Mouse (Mus musculus): ENCODE results near the gene Itgb3bp. TPM values are rescaled to one million over a fixed set of nuclear protein-coding genes. Genes with fewer than 3 reads are reported as not detected.

Itgb3bp gene
- total RNA-seq, 2 experiments from 2014 or later: 8.4 to 9.0 TPM

DNA sequence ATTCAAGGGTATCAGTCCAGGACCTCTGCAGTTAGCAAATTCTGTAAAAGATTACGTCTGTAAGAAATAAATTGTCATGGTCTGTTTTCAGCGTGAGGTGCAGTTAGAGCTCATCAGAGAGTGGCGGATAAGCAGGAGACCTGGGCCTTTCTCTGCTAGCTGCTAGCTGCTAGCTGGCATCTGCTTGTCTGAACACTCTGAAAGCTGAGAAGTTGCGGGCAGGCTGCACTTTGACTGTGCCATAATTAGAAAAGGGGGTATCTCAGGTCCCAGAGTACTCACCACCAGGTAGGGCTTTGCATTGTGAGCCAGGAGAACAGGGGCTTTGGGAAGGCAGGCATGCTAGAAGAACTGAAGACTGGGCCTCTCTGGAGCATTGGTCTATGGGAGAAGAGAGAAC is 2.2 kb upstream of the Itgb3bp start:
- no peak for DNase-seq

DNA sequence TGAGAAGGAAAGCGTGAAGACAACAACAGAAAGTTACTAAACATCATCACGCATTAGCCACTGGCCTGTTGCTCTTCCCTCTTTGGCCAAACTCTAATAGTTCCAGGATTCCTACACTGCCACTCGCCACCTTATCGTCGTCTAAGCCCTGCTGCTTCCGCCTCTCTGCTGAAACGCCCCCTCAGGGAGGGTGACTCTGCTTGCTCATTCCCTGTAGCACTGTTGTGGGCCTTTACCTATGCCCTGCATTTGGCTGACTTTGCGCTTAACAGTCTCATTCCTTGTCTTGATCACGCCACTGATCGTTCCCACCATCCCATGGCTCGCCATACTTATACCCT is 1.6 kb upstream of the Itgb3bp start:
- DNase-seq: no peak

DNA sequence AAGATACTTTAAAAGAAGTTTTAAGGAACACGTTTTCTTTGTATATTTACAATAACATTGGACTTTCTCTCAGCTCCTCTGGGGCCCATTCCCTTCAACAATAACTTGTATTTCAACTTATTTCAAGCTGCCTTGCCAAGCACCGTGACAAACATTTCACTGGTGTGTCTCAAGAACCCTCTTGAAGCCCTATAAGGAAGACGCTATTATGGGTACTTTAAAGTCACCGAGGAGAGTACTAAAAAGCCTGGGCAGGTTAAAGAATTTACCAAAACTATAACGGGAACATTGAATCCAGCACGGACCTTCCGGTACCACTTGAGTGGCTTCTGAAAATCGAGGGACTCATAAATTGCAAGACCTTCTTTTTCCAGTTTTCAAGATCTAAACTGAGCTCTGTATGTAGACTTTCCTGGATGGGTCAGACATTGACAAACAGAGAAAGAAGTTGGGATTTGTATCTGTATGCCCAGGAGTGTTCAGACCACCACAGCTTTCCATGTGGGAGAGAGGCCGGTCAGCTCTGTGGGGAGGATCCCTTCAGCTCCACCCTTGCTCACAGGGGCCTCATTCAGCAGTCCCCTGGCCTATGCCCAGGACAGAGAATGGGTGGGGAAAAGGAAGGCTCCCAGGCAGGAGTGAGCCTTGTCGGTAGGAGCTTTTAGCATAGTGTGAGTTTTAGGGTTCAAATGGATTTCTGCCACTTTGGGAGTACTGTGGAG is 1.1 kb upstream of the Itgb3bp start:
- peak; percentile 45 for DNase-seq

DNA sequence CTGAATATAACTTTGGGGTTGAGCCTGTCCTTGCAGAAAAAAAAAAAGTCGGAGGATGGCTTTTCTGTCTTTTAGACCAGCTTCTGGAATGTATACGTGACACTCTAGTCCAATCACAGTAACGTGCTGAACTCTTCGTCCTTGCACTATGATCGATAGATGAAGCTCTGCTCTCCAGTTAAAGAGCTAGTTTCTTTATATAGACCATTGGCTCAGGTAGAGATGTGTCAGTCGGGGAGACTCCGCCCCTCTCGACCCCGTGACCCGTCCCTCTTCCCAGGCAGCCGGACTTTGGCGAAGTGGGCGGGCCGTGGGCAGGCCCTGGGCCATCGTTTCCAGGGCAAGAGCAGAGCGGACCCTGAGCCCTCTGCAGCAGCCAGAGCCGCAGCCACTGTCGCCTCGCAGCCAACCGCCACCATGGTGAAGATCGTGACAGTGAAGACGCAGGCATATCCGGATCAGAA is 432 bp downstream of the Itgb3bp start, which contains the start of gene Pgm1:
Gene Pgm1, plus strand, starts transcription at position 266 of the 464 bp plus-strand sequence.
- peak; percentile 92 for DNase-seq

DNA sequence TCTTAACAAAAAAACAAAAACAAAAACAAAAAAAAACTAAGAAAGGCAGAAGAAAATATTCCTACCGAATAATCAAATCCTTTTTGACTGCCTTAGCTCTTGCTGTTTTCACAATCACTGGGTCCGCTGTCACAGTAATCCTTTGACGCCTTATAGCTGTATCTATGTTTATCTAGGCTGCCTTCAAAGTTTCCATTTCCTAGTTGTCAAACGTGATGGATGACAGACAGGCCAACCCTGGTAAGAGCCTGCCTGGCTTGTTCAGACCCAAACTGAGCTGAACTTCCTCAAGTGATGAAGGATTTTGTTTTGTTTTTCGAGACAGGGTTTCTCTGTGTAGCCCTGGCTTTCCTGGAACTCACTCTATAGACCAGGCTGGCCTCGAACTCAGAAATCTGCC is 1.1 kb downstream of the Itgb3bp start:
- DNase-seq: no peak

DNA sequence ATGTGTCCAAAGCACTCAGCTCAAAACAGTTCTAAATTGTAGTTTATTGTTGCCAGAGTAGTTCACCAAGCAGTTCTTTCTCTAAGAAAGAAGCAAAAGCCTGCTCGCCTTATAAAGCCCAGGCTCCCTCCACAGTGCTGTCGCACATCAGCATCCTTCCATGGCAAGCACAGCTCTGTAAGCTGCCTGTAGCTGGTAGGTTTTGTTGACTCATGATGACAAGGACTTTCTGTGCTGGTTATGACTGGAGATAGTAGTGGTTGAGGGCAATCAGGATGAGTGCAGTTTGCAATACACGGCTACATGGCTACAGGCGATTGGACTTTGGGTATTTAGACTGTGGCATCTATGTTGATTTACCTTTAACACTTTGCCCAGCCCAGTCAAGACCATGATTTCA is 3.2 kb downstream of the Itgb3bp start:
- DNase-seq: no peak

DNA sequence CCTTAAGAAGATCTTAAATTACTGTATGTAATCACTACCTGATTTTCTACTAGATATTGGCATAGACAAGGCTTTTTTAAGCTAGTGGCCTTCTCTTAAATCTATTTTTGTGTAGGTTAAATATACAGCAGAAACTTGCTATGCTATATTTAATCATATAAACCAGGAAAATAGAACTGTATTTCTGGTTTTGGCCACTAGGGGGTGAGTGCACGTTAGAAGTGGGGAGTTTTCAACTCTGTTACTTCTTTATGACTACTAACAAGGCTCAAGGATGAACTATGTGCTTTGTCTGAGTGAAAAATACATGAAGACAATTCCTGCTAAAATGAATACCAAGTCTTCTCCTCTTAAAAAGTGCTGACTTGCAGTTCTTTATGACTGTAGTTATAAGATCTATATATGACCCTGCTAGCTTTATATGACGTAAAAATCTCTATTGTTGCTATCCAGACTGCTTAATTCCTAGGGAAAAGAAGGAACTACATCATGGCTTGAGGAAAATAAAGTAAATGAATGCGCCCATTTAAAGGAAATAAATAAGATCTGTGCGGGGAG is 15.6 kb downstream of the Itgb3bp start:
- no peak for DNase-seq

DNA sequence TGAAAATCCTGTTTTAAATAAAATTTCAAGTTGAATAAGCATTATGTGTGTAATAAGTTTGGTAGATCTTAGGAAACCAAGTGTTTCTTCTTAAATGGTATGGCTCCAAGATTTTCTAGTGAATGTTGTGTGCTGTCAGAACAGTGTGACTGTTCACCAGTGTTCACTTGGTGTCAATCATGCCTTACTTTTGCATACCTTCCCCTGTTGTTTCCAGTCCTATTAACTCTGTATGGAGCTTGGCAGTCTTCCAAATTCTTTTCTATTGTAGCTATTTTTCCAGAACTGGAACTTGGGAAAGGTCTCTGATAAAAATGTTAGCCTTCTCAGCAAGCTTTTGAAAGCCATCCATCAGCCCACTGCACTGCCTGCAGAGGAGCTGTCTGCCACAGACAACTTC is 47.2 kb downstream of the Itgb3bp start:
- DNase-seq: no peak

DNA sequence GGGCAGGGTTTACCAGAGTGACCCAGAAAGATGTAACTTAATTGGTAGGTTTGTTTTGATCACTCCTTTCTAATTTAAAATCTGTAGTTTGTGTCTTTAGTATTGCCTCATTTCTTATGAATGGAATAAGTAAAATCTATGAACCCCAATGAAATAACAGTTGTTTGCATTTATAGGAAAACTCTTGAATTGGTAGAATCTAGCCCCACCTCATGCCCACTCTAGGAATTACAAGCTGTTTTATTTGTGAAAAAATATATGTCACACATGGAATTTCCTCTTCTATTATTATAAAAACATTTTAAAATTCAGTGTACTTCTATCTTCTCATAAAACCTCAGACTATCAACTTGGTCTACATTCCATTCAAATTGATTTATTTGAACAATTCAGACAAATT is 47.7 kb downstream of the Itgb3bp start:
- peak; percentile 36 for DNase-seq

DNA sequence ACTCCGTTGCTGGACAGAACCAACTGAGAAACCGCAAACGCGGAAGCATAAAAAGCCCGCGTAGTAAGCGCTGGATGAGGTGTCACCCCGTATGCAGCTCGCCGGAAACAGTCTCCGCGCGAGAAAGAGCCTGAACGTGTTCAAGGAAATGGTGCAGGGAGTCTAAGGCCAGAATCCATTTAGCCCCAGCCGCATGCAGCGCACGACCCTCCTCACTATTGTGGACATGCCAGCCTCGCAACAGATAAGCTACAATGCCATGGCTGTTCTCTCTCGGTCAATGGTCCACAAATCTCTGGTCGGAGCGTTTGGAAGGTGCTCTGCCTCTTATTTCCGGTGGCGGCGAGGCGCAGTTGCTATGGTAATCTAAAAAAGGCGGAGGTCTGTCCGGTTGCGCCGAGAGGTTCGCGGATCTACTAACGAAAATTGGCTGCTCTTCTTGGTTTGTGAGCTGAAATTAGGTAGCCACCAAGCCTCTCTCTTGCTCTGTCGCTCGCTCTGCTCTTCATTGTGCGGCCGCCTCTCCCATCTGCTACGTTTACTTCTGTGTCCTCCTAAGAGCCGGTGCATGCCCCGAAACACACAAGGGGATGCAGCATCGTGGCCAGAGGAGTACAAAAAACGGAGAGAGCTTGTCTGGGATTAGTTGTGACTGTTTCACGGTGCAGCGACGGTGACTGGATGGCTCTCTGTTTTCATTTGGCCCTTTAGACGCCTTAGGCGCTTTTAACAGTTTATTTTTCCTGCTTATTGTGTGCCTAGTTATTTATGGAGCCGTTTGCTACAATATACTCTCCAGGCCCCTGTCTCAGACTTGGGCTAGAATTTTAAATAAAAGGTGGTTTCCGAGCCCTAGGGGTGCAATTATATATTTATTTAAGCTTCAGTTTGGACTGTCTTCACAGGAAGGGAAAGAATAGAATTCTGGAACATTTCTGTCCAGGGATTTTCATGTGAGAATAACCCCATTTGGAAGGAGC is 100.2 kb downstream of the Itgb3bp start, which contains the start of gene Efcab7:
Gene Efcab7, plus strand, starts transcription at position 105 of the 980 bp plus-strand sequence.
- DNase-seq: peak; percentile 87

DNA sequence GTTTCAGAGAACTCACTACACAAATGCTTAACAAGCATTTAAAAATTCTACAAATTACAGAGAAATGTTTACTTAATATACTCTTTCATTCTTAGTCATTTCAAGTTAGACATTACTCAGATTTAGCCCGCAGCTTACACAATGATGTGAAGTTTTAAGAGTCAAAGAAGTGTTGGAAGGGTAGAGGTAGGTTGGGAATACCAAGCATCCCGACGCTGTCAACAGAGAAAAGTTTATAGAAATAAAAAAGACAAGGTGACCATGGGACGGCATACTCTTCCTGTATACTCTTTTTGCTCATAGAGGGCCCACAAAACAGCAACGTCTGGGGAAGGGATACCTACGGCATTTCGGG is 100.9 kb downstream of the Itgb3bp start:
- DNase-seq: no peak

DNA sequence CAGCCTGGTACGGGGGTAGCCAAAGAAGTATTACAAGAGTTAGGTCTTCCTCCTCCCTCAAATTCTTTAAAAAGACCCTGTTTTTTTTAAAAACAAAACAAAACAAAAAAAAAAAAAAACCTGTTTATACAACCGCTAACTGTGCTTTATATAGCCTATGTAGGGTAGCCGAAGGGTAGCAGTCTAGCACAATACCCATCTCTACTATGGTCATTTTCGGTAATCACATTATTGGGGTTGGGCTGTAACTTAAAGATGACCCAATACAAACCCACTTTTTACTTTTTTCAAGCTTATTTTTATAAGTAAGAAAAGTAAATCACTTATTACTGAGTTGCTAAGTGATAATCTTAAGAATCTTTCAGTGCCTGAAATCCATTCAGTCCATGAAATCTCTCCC is 101.3 kb downstream of the Itgb3bp start:
- DNase-seq: no peak

DNA sequence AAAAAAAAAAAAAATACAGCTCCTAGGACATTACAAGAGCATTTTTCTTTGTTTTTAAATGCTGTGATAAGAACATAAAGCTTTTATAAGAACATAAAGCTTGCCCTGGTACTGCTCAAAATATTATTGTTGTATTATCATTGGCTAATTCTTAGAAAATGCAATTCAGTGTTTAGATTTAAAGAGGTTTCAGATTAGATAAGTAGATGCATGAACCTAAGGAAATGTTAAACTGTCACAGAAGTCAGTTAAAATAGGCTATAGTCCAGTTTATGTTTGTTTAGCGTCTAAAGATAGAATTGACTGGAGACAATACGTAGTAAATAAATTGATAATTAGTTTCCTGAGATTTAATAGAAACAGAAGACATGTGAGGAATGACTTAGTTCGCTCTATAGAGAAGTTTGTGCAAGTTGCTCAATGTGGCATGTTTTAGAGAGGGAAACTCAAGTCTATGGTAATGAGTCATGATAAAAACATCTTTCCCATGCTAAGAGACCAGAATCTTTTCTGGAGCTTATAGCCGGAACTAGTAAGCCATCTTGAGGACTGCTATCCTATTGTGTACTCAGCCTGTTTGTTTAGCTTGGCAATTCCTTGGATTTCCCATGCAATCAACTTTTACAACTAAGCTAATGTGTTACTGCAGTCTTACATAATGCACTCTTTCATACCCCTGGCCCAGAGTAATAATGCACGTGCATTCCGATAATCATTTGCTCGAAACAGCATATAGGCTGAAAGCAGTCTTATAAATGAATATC is 112.7 kb downstream of the Itgb3bp start:
- no peak for DNase-seq

DNA sequence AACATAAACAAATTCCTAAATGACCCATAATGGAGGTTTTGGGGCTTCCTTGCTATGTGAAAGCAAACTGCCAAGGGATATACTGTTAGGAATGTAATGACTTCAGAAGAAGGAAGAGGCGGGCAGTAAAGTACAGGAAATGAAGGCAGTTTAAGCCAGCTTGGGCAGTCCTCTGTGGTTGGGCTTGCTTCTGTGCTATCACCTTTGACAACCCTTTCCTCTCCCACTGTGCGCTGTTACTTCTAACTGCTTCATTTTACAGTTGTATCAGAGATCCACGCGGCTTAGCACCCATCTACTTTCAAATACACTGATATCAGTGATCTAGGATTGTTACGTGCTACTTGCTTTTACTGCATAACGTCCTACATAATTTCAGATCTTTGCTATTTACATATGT is 137.2 kb downstream of the Itgb3bp start:
- no peak for DNase-seq

DNA sequence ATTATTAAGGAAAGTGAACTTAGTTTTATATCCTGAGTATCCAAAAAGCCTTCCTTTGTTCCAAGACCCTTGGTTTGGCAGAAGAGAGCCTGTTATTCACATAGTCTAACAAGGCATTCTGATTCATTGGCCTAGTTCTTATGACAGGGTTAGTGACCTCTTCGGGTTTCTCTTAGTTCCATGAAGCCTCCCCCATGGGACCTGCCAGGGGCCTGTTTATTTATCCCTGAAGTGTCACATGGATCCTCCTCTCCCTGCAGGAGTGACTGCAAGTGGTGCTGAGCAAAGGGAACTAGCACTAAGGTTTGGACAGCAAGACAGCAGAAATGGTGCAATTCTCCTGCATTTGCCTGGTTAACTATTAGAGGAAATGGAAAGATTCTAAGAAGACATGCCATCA is 156.6 kb downstream of the Itgb3bp start:
- DNase-seq: no peak

DNA sequence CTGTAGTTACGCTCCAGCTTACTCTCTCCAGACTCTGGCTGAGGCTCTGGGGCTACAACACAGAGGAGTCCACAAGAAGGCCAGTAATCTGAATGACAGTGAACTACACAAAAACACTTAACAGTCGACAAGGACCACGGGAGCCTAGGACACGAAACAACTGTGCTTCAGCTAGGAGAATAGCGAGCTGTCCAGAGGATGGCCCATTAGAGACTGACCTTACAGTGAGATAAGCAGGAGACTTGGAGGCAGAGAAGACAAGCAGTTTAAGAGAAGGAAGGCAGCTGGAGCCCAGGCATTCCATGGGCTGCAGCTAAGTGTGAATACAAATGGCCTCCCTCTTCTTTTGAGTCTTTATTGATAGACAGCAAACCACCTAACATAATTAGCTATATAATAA is 159.1 kb downstream of the Itgb3bp start:
- DNase-seq: no peak

DNA sequence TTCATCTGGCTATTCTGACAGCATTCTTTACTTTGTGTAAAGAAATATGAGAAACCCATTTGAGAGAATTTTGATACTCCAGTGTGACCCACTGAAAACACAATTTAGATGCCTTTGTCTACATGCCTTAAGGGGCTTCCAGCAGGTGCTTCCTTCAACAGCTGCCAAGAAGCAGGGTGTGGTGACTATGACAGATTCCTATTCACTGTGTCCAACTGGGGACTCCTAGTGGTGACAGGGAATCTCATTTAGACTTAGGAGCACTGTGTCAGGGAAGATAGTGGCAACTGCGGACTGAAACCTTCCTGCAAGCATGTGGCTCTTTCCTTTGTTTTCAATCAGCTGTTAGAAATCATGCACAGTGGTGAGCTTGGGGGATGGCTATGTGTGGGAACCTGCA is 162.9 kb downstream of the Itgb3bp start:
- DNase-seq: peak; percentile 6

DNA sequence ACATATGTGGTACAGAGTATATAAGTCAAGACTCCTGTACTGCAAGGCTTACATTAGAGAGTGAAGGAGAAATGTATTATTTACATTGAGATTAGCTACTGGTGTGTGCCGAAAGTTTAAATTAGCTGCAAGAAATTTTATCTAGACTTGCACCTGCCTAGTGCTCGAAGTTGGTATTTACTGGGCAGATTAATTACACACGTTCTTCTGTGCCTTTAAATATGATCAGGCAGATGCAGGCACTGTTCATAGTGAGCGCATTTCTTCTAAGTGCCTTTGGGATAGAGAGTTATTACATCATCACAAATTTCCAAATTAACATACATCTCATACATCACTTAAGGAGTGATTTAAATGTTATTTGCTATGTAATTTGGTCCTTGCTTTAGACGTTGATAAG is 163.3 kb downstream of the Itgb3bp start:
- no peak for DNase-seq

DNA sequence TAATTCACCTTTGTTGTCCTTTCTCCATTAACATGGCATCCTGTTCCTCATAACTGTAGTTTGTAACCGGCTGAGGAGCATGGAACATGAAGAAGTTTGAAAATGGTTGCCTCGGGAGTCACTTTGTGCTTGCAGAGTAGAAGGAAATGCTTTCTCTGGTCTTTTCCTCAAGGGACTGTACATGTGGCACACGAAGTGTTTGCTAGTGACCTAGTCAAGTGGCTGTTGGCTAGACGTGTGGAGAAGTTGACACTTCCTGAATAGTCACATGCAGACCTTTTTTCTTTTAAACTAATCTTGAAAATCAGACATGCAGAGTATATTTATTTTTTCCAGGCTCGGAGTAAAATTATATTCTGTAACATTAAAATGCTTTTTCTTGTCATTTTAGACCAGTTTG is 177.2 kb downstream of the Itgb3bp start:
- DNase-seq: no peak

DNA sequence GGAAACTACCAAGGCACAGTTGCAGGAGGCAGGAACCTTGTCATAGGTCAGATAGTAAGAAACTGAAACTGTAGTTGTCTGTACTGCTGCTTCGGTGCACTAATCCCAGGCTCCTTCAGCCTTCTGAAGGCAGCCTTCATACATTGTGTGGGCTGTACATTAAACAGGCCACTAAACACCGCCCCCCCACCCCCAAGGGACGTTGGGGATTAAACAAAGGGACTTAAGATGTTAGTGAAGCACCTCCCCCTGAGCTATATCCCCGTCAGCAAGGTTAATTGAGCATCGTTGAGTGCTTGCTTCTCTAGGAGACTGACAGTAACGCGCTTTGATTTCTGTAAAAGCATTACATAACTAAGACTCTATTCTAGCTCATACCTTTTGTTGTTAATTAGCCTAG is 189.8 kb downstream of the Itgb3bp start:
- DNase-seq: no peak

DNA sequence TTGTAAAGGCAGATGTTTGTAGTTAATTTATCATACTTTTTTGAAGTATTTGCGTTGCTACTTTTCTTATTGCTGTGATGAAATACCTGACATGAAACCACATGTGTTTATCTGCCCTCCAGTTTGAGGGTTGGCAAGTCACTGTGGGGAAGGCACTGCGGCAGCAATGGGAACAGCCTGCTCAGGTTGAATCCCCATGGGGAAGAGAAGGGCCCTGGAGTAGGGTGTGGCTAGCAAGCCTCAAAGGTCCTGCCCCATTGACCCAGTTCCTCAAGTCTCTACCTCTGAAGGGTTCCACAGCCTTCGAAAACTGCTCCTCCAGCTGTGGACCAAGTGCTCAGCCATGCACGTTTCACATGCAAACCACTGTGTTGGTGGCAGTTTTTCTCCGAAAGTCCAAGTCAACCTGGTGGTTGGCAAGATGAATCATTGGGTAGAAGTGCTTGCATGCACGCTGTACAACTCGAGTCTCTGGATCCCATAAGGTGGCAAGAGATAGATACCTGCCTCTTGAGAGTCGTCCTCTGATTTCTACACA is 203.6 kb downstream of the Itgb3bp start:
- peak; percentile 4 for DNase-seq

DNA sequence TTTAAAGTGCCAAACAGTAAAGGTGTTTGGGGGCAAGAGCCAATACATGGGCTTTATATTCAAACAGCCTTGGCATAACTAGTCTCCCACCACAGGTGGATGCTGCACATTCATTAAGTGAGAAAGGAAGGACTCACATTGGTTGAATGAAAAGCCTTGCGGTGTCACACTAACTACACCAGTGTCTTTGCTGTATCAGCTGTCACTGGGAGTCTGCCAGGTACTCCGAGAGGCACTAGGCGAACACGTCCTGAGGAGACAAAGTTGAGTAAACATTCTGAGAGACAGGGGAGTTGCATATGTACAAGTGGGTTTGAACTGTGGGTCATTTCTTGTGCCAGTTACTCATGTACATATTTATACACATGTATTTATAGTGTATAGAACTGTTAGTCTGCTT is 205.3 kb downstream of the Itgb3bp start:
- no peak for DNase-seq
